Mouse (Mus musculus): ENCODE results near the gene Rhno1. TPM values are rescaled to one million over a fixed set of nuclear protein-coding genes. Genes with fewer than 3 reads are reported as not detected.
A peak's percentile ranks its signal among the peaks of the same experiment; 100 is the strongest.

Rhno1 gene
- polyA plus RNA-seq, 1 experiment from 2014 or later: 195 TPM

DNA sequence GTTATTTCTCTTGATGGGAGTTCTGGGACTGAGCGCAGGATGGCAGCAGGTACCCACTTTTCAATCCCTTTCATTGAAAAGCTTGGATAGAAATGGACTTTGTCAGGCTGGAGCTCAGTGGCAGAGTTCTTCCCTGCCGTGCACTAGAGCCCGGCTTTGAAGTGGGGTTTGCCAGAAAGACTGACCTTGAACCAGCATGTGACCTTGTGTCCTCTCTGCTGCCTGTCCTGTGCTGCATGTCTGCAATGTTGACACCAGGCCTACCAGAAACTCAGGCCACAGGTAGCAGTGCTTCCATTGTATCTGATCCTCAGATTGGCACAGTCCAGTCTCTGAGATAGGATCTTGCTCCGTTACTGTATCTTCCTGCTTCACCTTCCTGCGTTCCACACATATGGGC, 7.3 kb upstream of the Rhno1 start:
- Histone ChIP-seq H3K27ac (replicated peaks; ENCODE audit: low read depth, low read length) (no peak overlapping the region), H3K36me3 (ENCODE audit: control insufficient read depth, insufficient read depth, low read length) (peaks cover 52% of the 10 kb centered on the region), H3K4me1 (ENCODE audit: control insufficient read depth, insufficient read depth, low read length) (no peaks in the 10 kb centered on the region), H3K9ac (ENCODE audit: low read length) (no peak overlapping the region), H3K4me3 (ENCODE audit: low read depth, low read length) (no peak overlapping the region), H3K27me3 (ENCODE audit: control insufficient read depth, insufficient read depth, low read length) (no peaks in the 10 kb centered on the region), H3K4me2 (ENCODE audit: low read depth, severe bottlenecking) (no peak overlapping the region), H3K9me3 (ENCODE audit: control insufficient read depth, low read length) (no peaks in the 10 kb centered on the region)
- whole genome bisulfite sequencing: 93% methylated on average over 5 of the region's 5 CpGs
- ATAC-seq (ENCODE audit: insufficient number of reproducible peaks, low FRiP score, low TSS enrichment, low read depth) (no peak), DNase-seq (ENCODE audit: low spot score) (no peak)

DNA sequence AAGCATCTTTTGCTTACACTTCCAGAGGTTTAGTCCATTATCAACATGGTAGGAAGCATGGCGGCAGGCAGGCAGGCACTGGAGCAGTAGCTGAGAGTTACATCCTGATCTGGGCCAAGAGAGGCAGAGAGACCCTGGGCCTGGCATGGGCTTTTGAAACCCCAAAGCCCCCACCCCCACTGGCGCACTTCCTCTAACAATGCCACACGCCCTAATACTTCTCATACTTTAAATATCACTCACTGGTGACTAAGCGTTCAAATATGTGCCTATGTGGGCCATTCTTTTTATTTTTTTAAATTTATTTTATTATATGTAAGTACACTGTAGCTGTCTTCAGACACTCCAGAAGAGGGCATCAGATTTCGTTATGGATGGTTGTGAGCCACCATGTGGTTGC, 3.8 kb upstream of the Rhno1 start:
- DNase-seq (ENCODE audit: low spot score) (no peak), ATAC-seq (ENCODE audit: insufficient number of reproducible peaks, low FRiP score, low TSS enrichment, low read depth) (no peak)
- no peak overlapping the region for H3K27ac ChIP-seq (replicated peaks; ENCODE audit: low read depth, low read length)
- 88% methylated on average over 5 of the region's 5 CpGs for WGBS
- H3K9me3 ChIP-seq (ENCODE audit: control insufficient read depth, low read length): no peaks in the 10 kb centered on the region
- no peak overlapping the region for H3K9ac ChIP-seq (ENCODE audit: low read length)
- peaks cover 6% of the 10 kb centered on the region for H3K4me1 ChIP-seq (ENCODE audit: control insufficient read depth, insufficient read depth, low read length)
- no peak overlapping the region for H3K4me3 ChIP-seq (ENCODE audit: low read depth, low read length)
- no peaks in the 10 kb centered on the region for H3K27me3 ChIP-seq (ENCODE audit: control insufficient read depth, insufficient read depth, low read length)
- no peak overlapping the region for H3K4me2 ChIP-seq (ENCODE audit: low read depth, severe bottlenecking)
- peaks cover 30% of the 10 kb centered on the region for H3K36me3 ChIP-seq (ENCODE audit: control insufficient read depth, insufficient read depth, low read length)

DNA sequence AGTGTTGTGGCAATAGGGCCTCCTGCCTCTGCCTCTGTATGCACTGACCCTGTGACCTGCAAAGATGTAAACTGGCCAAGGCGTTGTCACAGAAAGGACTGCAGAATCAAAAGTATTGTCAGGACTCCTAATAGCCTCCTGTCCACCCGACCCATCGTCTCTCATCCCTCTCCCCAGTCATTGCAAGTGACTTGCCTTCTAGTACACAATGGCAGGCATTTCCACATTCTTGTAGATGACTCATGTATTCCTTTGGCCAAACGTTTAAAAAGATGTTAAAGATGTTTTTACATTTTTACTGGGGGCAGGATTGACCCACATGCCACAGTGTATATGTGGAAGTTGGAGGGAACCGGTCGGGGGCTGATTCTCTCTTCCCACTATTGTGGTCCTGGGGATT, 2.0 kb upstream of the Rhno1 start:
- WGBS: 82% methylated on average over 6 of the region's 6 CpGs
- no peak for ATAC-seq (ENCODE audit: insufficient number of reproducible peaks, low FRiP score, low TSS enrichment, low read depth)
- peaks cover 19% of the 10 kb centered on the region for H3K36me3 ChIP-seq (ENCODE audit: control insufficient read depth, insufficient read depth, low read length)
- no peak overlapping the region for H3K4me2 ChIP-seq (ENCODE audit: low read depth, severe bottlenecking)
- no peaks in the 10 kb centered on the region for H3K9me3 ChIP-seq (ENCODE audit: control insufficient read depth, low read length)
- no peak overlapping the region for H3K27ac ChIP-seq (replicated peaks; ENCODE audit: low read depth, low read length)
- no peak overlapping the region for H3K4me3 ChIP-seq (ENCODE audit: low read depth, low read length)
- no peak for DNase-seq (ENCODE audit: low spot score)
- H3K4me1 ChIP-seq (ENCODE audit: control insufficient read depth, insufficient read depth, low read length): peaks cover 12% of the 10 kb centered on the region
- H3K27me3 ChIP-seq (ENCODE audit: control insufficient read depth, insufficient read depth, low read length): no peaks in the 10 kb centered on the region
- H3K9ac ChIP-seq (ENCODE audit: low read length): no peak overlapping the region

GRCm38 (mm10) chr6:128363007-128363825, 505 bp upstream of the Rhno1 start:
- H3K27ac ChIP-seq (replicated peaks; ENCODE audit: low read depth, low read length): peak overlapping the region; percentile 94
- H3K27me3 ChIP-seq (ENCODE audit: control insufficient read depth, insufficient read depth, low read length): no peaks in the 10 kb centered on the region
- H3K4me1 ChIP-seq (ENCODE audit: control insufficient read depth, insufficient read depth, low read length): peaks cover 12% of the 10 kb centered on the region
- H3K4me3 ChIP-seq (ENCODE audit: low read depth, low read length): peak overlapping the region; percentile 92
- ATAC-seq (ENCODE audit: insufficient number of reproducible peaks, low FRiP score, low TSS enrichment, low read depth): peak; percentile 48
- H3K9me3 ChIP-seq (ENCODE audit: control insufficient read depth, low read length): no peaks in the 10 kb centered on the region
- H3K36me3 ChIP-seq (ENCODE audit: control insufficient read depth, insufficient read depth, low read length): peaks cover 15% of the 10 kb centered on the region
- peak overlapping the region; percentile 64 for H3K4me2 ChIP-seq (ENCODE audit: low read depth, severe bottlenecking)
- 2% methylated on average over 43 of the region's 46 CpGs for WGBS
- H3K9ac ChIP-seq (ENCODE audit: low read length): peak overlapping the region; percentile 95
- DNase-seq (ENCODE audit: low spot score): peak; percentile 68

DNA sequence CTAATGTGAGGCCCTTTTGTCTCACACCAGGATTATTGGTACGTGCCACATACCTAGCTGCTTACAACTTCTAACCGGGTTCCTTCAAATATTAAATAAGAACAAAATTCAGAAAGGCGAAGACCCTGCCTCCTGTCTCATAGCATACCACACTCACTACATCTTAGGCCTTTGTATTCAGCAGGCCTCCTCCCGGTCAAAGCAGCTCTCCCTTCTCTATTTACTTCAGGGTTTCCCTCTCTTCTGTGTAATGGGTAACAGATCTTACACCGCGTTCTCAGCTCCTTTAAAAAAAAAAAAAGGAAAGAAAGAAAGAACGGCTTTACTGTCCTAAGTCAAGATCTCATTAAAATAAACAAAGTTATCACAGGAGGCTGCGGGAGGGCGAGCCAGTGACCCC, 810 bp downstream of the Rhno1 start:
- WGBS: 20% methylated on average over 9 of the region's 9 CpGs
- no peak for ATAC-seq (ENCODE audit: insufficient number of reproducible peaks, low FRiP score, low TSS enrichment, low read depth)
- peaks cover 14% of the 10 kb centered on the region for H3K36me3 ChIP-seq (ENCODE audit: control insufficient read depth, insufficient read depth, low read length)

GRCm38 (mm10) chr6:128358999-128359398, 3.7 kb downstream of the Rhno1 start:
- H3K4me1 ChIP-seq (ENCODE audit: control insufficient read depth, insufficient read depth, low read length): peaks cover 12% of the 10 kb centered on the region
- peak; percentile 78 for DNase-seq (ENCODE audit: low spot score)
- H3K27me3 ChIP-seq (ENCODE audit: control insufficient read depth, insufficient read depth, low read length): no peaks in the 10 kb centered on the region
- WGBS: 34% methylated on average over 2 of the region's 2 CpGs
- no peak overlapping the region for H3K4me3 ChIP-seq (ENCODE audit: low read depth, low read length)
- no peaks in the 10 kb centered on the region for H3K9me3 ChIP-seq (ENCODE audit: control insufficient read depth, low read length)
- ATAC-seq (ENCODE audit: insufficient number of reproducible peaks, low FRiP score, low TSS enrichment, low read depth): no peak
- H3K36me3 ChIP-seq (ENCODE audit: control insufficient read depth, insufficient read depth, low read length): peaks cover 5% of the 10 kb centered on the region
- no peak overlapping the region for H3K27ac ChIP-seq (replicated peaks; ENCODE audit: low read depth, low read length)
- H3K9ac ChIP-seq (ENCODE audit: low read length): no peak overlapping the region
- no peak overlapping the region for H3K4me2 ChIP-seq (ENCODE audit: low read depth, severe bottlenecking)

More for the DNA sequence above, 810 bp downstream of the Rhno1 start:
- H3K27ac ChIP-seq (replicated peaks; ENCODE audit: low read depth, low read length): peak overlapping the region; percentile 94
- peak overlapping the region; percentile 95 for H3K9ac ChIP-seq (ENCODE audit: low read length)
- peak overlapping the region; percentile 92 for H3K4me3 ChIP-seq (ENCODE audit: low read depth, low read length)
- no peaks in the 10 kb centered on the region for H3K27me3 ChIP-seq (ENCODE audit: control insufficient read depth, insufficient read depth, low read length)
- peaks cover 12% of the 10 kb centered on the region for H3K4me1 ChIP-seq (ENCODE audit: control insufficient read depth, insufficient read depth, low read length)
- H3K4me2 ChIP-seq (ENCODE audit: low read depth, severe bottlenecking): peak overlapping the region; percentile 64
- DNase-seq (ENCODE audit: low spot score): no peak
- H3K9me3 ChIP-seq (ENCODE audit: control insufficient read depth, low read length): no peaks in the 10 kb centered on the region

DNA sequence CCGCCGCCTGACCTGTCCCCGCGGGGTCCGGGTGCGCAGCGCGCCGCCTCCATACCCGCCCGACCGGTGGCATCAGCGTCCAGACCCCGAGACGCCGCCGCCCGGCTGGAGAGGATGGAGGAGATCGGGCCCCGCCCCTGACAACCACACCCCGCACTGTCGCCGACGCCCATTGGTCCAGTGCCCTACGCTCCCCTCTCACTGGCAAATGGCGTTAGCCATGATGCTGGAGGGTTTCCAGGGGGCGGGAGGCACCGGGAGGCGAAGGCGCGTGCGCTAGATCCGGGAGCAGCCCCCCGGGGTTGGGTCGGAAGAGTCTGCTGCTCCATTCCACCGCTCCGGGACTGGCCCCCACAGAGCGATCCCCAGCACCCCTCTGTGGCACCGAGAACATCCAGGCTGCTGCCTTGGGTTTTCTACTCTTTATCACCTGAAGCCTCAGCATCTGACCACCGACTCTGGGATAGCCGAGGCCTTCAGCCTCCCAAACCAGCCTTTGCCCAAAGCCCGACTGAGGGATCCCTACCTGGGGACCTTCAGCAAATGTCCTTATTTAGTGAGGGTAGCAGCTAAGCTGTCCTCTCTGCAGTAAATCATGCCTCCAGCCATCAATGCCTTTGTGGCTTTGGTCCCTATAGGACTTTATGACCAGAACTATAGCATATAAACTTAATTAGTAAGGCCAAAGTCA, 6.8 kb downstream of the Rhno1 start, which contains the start of gene Tulp3:
Gene Tulp3, minus strand, starts transcription at position 126 of the 691 bp plus-strand sequence.
- DNase-seq (ENCODE audit: low spot score) (peak; percentile 99), ATAC-seq (ENCODE audit: insufficient number of reproducible peaks, low FRiP score, low TSS enrichment, low read depth) (peak; percentile 99)
- Histone ChIP-seq H3K27me3 (ENCODE audit: control insufficient read depth, insufficient read depth, low read length) (no peaks in the 10 kb centered on the region), H3K4me2 (ENCODE audit: low read depth, severe bottlenecking) (peak within 1 kb of the TSS; percentile 60), H3K9ac (ENCODE audit: low read length) (peak within 1 kb of the TSS; percentile 66), H3K4me3 (ENCODE audit: low read depth, low read length) (peak within 1 kb of the TSS; percentile 83), H3K27ac (replicated peaks; ENCODE audit: low read depth, low read length) (peak within 1 kb of the TSS; percentile 11; the same call in 1 of the 2 replicates), H3K9me3 (ENCODE audit: control insufficient read depth, low read length) (no peaks in the 10 kb centered on the region), H3K36me3 (ENCODE audit: control insufficient read depth, insufficient read depth, low read length) (peaks cover 6% of the 10 kb centered on the region), H3K4me1 (ENCODE audit: control insufficient read depth, insufficient read depth, low read length) (peaks cover 3% of the 10 kb centered on the region; the same call in 1 of the 2 replicates)
- WGBS: under 1% methylated on average over 42 of the region's 42 CpGs

GRCm38 (mm10) chr6:128355201-128355681, 7.5 kb downstream of the Rhno1 start:
- Histone ChIP-seq H3K9me3 (ENCODE audit: control insufficient read depth, low read length) (no peaks in the 10 kb centered on the region), H3K27me3 (ENCODE audit: control insufficient read depth, insufficient read depth, low read length) (no peaks in the 10 kb centered on the region), H3K4me2 (ENCODE audit: low read depth, severe bottlenecking) (peak overlapping the region; percentile 60), H3K9ac (ENCODE audit: low read length) (peak overlapping the region; percentile 66), H3K4me1 (ENCODE audit: control insufficient read depth, insufficient read depth, low read length) (peaks cover 3% of the 10 kb centered on the region; the same call in 1 of the 2 replicates), H3K36me3 (ENCODE audit: control insufficient read depth, insufficient read depth, low read length) (peaks cover 7% of the 10 kb centered on the region), H3K27ac (replicated peaks; ENCODE audit: low read depth, low read length) (peak overlapping the region; percentile 11; the same call in 1 of the 2 replicates), H3K4me3 (ENCODE audit: low read depth, low read length) (peak overlapping the region; percentile 83)
- whole genome bisulfite sequencing: under 1% methylated on average over 28 of the region's 28 CpGs
- ATAC-seq (ENCODE audit: insufficient number of reproducible peaks, low FRiP score, low TSS enrichment, low read depth) (no peak; the same call in none of the 2 replicates), DNase-seq (ENCODE audit: low spot score) (no peak)

Measured in limb, embryonic 11.5 days (tissue).